Mouse (Mus musculus) kidney, adult 18-20 months (tissue): ENCODE results near the gene Asz1.

Experiments
- DNase-seq: peaks from one replicate; pipeline ENCODE4 v3.0.0; 2021

The Asz1 gene

DNA sequence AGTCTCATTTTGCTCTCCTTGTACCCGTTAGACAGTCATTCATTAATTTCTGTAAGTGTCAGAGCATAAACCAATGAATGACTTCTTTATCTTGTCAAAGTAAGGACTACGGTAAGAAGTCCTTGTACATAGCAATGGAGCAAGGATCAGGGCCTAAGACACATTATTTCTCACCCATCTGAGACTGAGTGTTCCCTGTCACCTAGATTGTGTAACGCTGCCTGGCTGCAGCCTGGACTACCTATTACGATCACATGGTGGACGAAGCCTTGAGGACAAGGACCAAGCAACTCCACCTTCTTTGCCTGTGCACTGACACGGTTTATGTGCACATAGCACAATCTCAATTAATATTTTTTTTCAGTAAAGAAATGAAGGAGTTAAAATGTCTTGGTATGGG, 106.8 kb downstream of the Asz1 start:
- no peak for DNase-seq
